Mouse (Mus musculus): ENCODE data around the gene Rrnad1.

Rrnad1 gene

GRCm38 (mm10) chr3:87929341-87930077 lies 1.0 kb downstream of the Rrnad1 start:
- in situ Hi-C loops (cut with MboI; ENCODE audit: low pct_unique_long_range_greater_than_20kb in 1 of 2, low sequenced_read_pairs in 2 of 2, unreplicated experiment in 1 of 2), result no loop called here

- in situ Hi-C loops (cut with MboI; ENCODE audit: low pct_unique_long_range_greater_than_20kb in 1 of 2, low sequenced_read_pairs in 2 of 2, unreplicated experiment in 1 of 2), result no loop called here
Measured at GRCm38 (mm10) chr3:87927452-87927851, 3.1 kb downstream of the Rrnad1 start.

- in situ Hi-C loops (cut with MboI; ENCODE audit: low pct_unique_long_range_greater_than_20kb in 1 of 2, low sequenced_read_pairs in 2 of 2, unreplicated experiment in 1 of 2), result loop anchor here in 1 of 2 experiments (5.0 kb wide), 1 partner anchor 38 kb away; the partner anchor contains the start of gene Prcc
Measured at GRCm38 (mm10) chr3:87924996-87925395, 5.5 kb downstream of the Rrnad1 start.

- in situ Hi-C loops (cut with MboI; ENCODE audit: low pct_unique_long_range_greater_than_20kb in 1 of 2, low sequenced_read_pairs in 2 of 2, unreplicated experiment in 1 of 2), result loop anchor here in 1 of 2 experiments (5.0 kb wide), 1 partner anchor 33 kb away; the partner anchor contains the start of gene Prcc
Measured at GRCm38 (mm10) chr3:87920270-87920943, 10.1 kb downstream of the Rrnad1 start.

GRCm38 (mm10) chr3:87919336-87920108 lies 11.0 kb downstream of the Rrnad1 start, which contains the start of gene Mrpl24:
TSS of gene Mrpl24 (plus strand) at chr3:87919506.
- in situ Hi-C loops (cut with MboI; ENCODE audit: low pct_unique_long_range_greater_than_20kb in 1 of 2, low sequenced_read_pairs in 2 of 2, unreplicated experiment in 1 of 2), result loop anchor here in 1 of 2 experiments (5.0 kb wide), 1 partner anchor 32 kb away; the partner anchor contains the start of gene Prcc

- in situ Hi-C loops (cut with MboI; ENCODE audit: low pct_unique_long_range_greater_than_20kb in 1 of 2, low sequenced_read_pairs in 2 of 2, unreplicated experiment in 1 of 2), result no loop called here
Measured at GRCm38 (mm10) chr3:87918551-87918950, 12.0 kb downstream of the Rrnad1 start.

GRCm38 (mm10) chr3:87916990-87917389 lies 13.5 kb downstream of the Rrnad1 start:
- in situ Hi-C loops (cut with MboI; ENCODE audit: low pct_unique_long_range_greater_than_20kb in 1 of 2, low sequenced_read_pairs in 2 of 2, unreplicated experiment in 1 of 2), result no loop called here

GRCm38 (mm10) chr3:87913891-87914290 lies 16.6 kb downstream of the Rrnad1 start:
- in situ Hi-C loops (cut with MboI; ENCODE audit: low pct_unique_long_range_greater_than_20kb in 1 of 2, low sequenced_read_pairs in 2 of 2, unreplicated experiment in 1 of 2), result no loop called here

- in situ Hi-C loops (cut with MboI; ENCODE audit: low pct_unique_long_range_greater_than_20kb in 1 of 2, low sequenced_read_pairs in 2 of 2, unreplicated experiment in 1 of 2), result no loop called here
Measured at GRCm38 (mm10) chr3:87913491-87913890, 17.0 kb downstream of the Rrnad1 start.

GRCm38 (mm10) chr3:87910573-87911141 lies 19.9 kb downstream of the Rrnad1 start:
- in situ Hi-C loops (cut with MboI; ENCODE audit: low pct_unique_long_range_greater_than_20kb in 1 of 2, low sequenced_read_pairs in 2 of 2, unreplicated experiment in 1 of 2), result no loop called here

GRCm38 (mm10) chr3:87909874-87910273 lies 20.6 kb downstream of the Rrnad1 start:
- in situ Hi-C loops (cut with MboI; ENCODE audit: low pct_unique_long_range_greater_than_20kb in 1 of 2, low sequenced_read_pairs in 2 of 2, unreplicated experiment in 1 of 2), result no loop called here

- in situ Hi-C loops (cut with MboI; ENCODE audit: low pct_unique_long_range_greater_than_20kb in 1 of 2, low sequenced_read_pairs in 2 of 2, unreplicated experiment in 1 of 2), result no loop called here
Measured at GRCm38 (mm10) chr3:87909381-87909780, 21.1 kb downstream of the Rrnad1 start.

GRCm38 (mm10) chr3:87907906-87908305 lies 22.6 kb downstream of the Rrnad1 start:
- in situ Hi-C loops (cut with MboI; ENCODE audit: low pct_unique_long_range_greater_than_20kb in 1 of 2, low sequenced_read_pairs in 2 of 2, unreplicated experiment in 1 of 2), result no loop called here

GRCm38 (mm10) chr3:87906981-87907857 lies 23.3 kb downstream of the Rrnad1 start:
- in situ Hi-C loops (cut with MboI; ENCODE audit: low pct_unique_long_range_greater_than_20kb in 1 of 2, low sequenced_read_pairs in 2 of 2, unreplicated experiment in 1 of 2), result no loop called here

- in situ Hi-C loops (cut with MboI; ENCODE audit: low pct_unique_long_range_greater_than_20kb in 1 of 2, low sequenced_read_pairs in 2 of 2, unreplicated experiment in 1 of 2), result no loop called here
Measured at GRCm38 (mm10) chr3:87906601-87906980, 23.9 kb downstream of the Rrnad1 start.

GRCm38 (mm10) chr3:87905880-87906485 lies 24.5 kb downstream of the Rrnad1 start, which contains the start of gene Hdgf:
TSS of gene Hdgf (plus strand) at chr3:87906321.
- in situ Hi-C loops (cut with MboI; ENCODE audit: low pct_unique_long_range_greater_than_20kb in 1 of 2, low sequenced_read_pairs in 2 of 2, unreplicated experiment in 1 of 2), result no loop called here

GRCm38 (mm10) chr3:87903821-87904220 lies 26.7 kb downstream of the Rrnad1 start:
- in situ Hi-C loops (cut with MboI; ENCODE audit: low pct_unique_long_range_greater_than_20kb in 1 of 2, low sequenced_read_pairs in 2 of 2, unreplicated experiment in 1 of 2), result no loop called here

Data from mouse embryonic stem cell (cell line).